Mouse (Mus musculus): ENCODE measurements around the gene Mypn. TPM values are rescaled to one million over a fixed set of nuclear protein-coding genes. Genes with fewer than 3 reads are reported as not detected.

The Mypn gene
- polyA plus RNA-seq, 1 experiment from 2014 or later: 3.8 TPM

DNA sequence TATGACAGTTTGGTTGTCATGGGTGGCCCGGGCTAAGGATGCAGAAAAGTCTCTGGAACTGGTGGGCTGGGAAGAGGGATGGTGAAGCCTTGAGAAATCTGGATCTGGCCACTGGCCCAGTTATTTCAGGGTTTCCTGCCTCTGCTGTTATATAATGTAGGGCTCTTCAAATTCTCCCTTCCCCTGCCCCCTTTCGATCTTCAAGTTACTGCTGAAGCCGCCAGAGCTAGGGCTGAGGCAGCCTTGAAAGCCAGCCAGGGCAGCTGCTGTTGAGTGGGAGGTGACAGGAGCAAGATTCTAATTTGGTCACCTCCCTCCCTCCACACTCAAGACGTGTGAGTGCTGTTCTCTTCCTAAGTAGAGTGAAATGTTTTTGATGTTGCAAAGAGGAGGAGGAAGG lies 46.8 kb downstream of the Mypn start:
- no peaks in the 10 kb centered on the region for H3K36me3 ChIP-seq (ENCODE audit: control insufficient read depth, insufficient read depth, low read length)
- H3K27me3 ChIP-seq (ENCODE audit: control insufficient read depth, insufficient read depth, low read length): no peaks in the 10 kb centered on the region
- H3K27ac ChIP-seq (ENCODE audit: low read depth, low read length): peak overlapping the region; percentile 8
- H3K4me3 ChIP-seq (ENCODE audit: low read depth, low read length): no peak overlapping the region
- peaks cover 22% of the 10 kb centered on the region for H3K4me1 ChIP-seq (ENCODE audit: control insufficient read depth, insufficient read depth, low read length)
- H3K9me3 ChIP-seq (replicated peaks; ENCODE audit: control insufficient read depth, low read length): no peaks in the 10 kb centered on the region
- no peak overlapping the region for H3K9ac ChIP-seq (ENCODE audit: low read depth, low read length)
- WGBS (ENCODE audit: insufficient replicate concordance): 37% methylated on average over 4 of the region's 4 CpGs
- H3K4me2 ChIP-seq: no peak overlapping the region
- ATAC-seq (replicated peaks; ENCODE audit: insufficient number of reproducible peaks, low FRiP score, low TSS enrichment): no peak

DNA sequence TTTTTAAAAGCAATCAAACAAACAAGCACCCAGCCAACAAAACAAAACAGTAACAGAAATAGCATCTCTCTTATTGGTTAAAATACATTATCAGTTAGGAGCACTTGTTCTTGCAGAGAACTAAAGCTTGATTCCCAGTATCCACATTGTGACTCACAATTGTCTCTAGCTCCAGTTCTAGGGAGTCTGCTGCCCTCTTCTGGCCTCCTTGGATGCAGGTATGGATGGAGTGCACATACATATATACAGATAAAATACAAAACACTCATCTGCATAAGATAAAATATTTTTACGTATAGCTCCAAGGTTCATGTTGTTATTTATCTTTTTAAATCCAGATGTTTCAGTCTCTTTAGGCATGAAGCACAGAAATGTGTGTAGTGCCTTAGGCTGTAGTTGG lies 47.4 kb downstream of the Mypn start:
- no peaks in the 10 kb centered on the region for H3K27me3 ChIP-seq (ENCODE audit: control insufficient read depth, insufficient read depth, low read length)
- H3K4me3 ChIP-seq (ENCODE audit: low read depth, low read length): no peak overlapping the region
- 83% methylated on average over 1 of the region's 1 CpGs for WGBS (ENCODE audit: insufficient replicate concordance)
- peaks cover 21% of the 10 kb centered on the region for H3K4me1 ChIP-seq (ENCODE audit: control insufficient read depth, insufficient read depth, low read length)
- no peaks in the 10 kb centered on the region for H3K36me3 ChIP-seq (ENCODE audit: control insufficient read depth, insufficient read depth, low read length)
- no peak overlapping the region for H3K4me2 ChIP-seq
- H3K9me3 ChIP-seq (replicated peaks; ENCODE audit: control insufficient read depth, low read length): no peaks in the 10 kb centered on the region
- H3K9ac ChIP-seq (ENCODE audit: low read depth, low read length): no peak overlapping the region
- H3K27ac ChIP-seq (ENCODE audit: low read depth, low read length): no peak overlapping the region
- no peak for ATAC-seq (replicated peaks; ENCODE audit: insufficient number of reproducible peaks, low FRiP score, low TSS enrichment)

DNA sequence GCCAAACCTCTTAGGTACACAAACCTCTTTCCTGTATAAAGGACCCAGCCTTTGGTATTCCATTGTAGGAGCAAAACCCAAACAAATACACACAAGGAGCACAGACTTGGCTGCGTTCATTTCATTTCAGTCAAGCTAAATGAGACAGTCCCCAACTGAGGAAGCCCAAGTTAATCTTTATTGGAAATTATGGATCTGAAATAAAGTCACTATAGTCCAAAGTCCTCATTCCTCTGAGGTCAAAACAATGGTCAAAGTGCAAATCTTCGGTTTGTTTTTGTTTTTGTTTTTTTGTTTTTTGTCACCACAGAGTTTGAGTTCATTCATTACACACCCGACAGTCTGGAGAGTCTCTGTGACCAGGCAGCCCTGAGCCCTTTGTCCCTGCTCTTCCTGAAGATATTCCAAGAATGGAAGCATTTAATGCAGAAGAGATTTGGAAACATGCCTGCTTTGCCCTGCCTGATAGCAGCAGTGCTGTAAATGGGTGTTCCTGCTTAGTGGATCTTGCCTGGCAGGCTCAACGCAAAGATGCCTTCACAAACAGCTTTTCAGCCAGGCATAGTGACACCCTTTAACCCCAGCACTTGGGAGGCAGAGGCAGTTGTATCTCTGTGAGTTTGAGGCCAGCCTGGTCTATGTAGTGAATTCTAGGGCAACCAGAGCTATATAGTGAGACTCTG lies 47.9 kb downstream of the Mypn start:
- Histone ChIP-seq H3K9me3 (replicated peaks; ENCODE audit: control insufficient read depth, low read length) (no peaks in the 10 kb centered on the region), H3K4me1 (ENCODE audit: control insufficient read depth, insufficient read depth, low read length) (peaks cover 16% of the 10 kb centered on the region), H3K4me3 (ENCODE audit: low read depth, low read length) (no peak overlapping the region), H3K27ac (ENCODE audit: low read depth, low read length) (no peak overlapping the region), H3K4me2 (no peak overlapping the region), H3K9ac (ENCODE audit: low read depth, low read length) (no peak overlapping the region), H3K27me3 (ENCODE audit: control insufficient read depth, insufficient read depth, low read length) (no peaks in the 10 kb centered on the region), H3K36me3 (ENCODE audit: control insufficient read depth, insufficient read depth, low read length) (no peaks in the 10 kb centered on the region)
- 59% methylated on average over 4 of the region's 4 CpGs for WGBS (ENCODE audit: insufficient replicate concordance)
- ATAC-seq (replicated peaks; ENCODE audit: insufficient number of reproducible peaks, low FRiP score, low TSS enrichment): no peak

DNA sequence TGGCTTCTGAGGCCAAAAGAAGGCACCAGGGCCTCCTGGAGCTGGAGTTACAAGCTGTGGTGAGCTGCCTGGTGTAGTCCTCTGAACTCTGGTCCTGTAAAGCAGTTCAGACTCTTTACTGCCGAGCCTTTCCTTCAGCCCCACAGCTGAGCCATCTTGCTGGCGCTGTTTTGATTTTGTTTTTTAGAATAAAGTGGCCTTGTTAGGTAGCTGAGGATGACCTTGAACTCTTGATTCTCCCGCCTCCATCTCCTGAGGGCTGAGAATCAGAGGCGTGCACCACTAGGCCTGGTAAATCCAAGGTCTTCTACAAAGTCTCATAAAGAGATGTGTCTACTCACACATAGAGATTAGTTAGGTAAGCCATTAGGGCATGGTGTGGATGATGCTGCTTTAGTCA lies 49.0 kb downstream of the Mypn start:
- no peaks in the 10 kb centered on the region for H3K27me3 ChIP-seq (ENCODE audit: control insufficient read depth, insufficient read depth, low read length)
- no peak for ATAC-seq (replicated peaks; ENCODE audit: insufficient number of reproducible peaks, low FRiP score, low TSS enrichment)
- no peak overlapping the region for H3K9ac ChIP-seq (ENCODE audit: low read depth, low read length)
- 81% methylated on average over 4 of the region's 4 CpGs for WGBS (ENCODE audit: insufficient replicate concordance)
- no peak overlapping the region for H3K27ac ChIP-seq (ENCODE audit: low read depth, low read length)
- H3K4me2 ChIP-seq: no peak overlapping the region
- H3K36me3 ChIP-seq (ENCODE audit: control insufficient read depth, insufficient read depth, low read length): no peaks in the 10 kb centered on the region
- H3K4me3 ChIP-seq (ENCODE audit: low read depth, low read length): no peak overlapping the region
- H3K4me1 ChIP-seq (ENCODE audit: control insufficient read depth, insufficient read depth, low read length): peaks cover 15% of the 10 kb centered on the region; the same call in 1 of the 2 replicates
- H3K9me3 ChIP-seq (replicated peaks; ENCODE audit: control insufficient read depth, low read length): no peaks in the 10 kb centered on the region

DNA sequence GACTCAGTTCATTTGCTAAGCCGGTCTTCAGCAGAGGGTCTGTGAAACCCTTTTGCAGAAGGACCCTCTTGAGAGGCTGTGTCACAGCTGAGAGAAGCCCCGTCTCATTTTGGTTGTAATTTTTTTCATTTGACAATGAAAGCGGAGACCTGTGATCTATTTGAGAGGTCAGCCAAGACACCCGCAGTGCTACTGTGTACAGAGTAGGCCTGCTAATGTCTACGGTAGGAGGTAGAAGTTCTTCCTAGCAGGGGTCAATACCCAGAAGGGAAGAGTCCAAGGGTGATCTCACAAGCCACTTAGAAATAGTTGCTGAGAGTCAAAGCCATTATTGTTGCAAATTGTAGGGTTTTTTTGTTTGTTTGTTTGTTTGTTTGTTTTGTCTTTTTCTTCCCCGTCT lies 49.5 kb downstream of the Mypn start:
- no peak overlapping the region for H3K4me3 ChIP-seq (ENCODE audit: low read depth, low read length)
- H3K9ac ChIP-seq (ENCODE audit: low read depth, low read length): no peak overlapping the region
- no peak overlapping the region for H3K27ac ChIP-seq (ENCODE audit: low read depth, low read length)
- no peaks in the 10 kb centered on the region for H3K27me3 ChIP-seq (ENCODE audit: control insufficient read depth, insufficient read depth, low read length)
- no peaks in the 10 kb centered on the region for H3K9me3 ChIP-seq (replicated peaks; ENCODE audit: control insufficient read depth, low read length)
- WGBS (ENCODE audit: insufficient replicate concordance): 81% methylated on average over 6 of the region's 6 CpGs
- no peaks in the 10 kb centered on the region for H3K36me3 ChIP-seq (ENCODE audit: control insufficient read depth, insufficient read depth, low read length)
- H3K4me1 ChIP-seq (ENCODE audit: control insufficient read depth, insufficient read depth, low read length): peaks cover 15% of the 10 kb centered on the region; the same call in 1 of the 2 replicates
- ATAC-seq (replicated peaks; ENCODE audit: insufficient number of reproducible peaks, low FRiP score, low TSS enrichment): no peak
- H3K4me2 ChIP-seq: no peak overlapping the region

DNA sequence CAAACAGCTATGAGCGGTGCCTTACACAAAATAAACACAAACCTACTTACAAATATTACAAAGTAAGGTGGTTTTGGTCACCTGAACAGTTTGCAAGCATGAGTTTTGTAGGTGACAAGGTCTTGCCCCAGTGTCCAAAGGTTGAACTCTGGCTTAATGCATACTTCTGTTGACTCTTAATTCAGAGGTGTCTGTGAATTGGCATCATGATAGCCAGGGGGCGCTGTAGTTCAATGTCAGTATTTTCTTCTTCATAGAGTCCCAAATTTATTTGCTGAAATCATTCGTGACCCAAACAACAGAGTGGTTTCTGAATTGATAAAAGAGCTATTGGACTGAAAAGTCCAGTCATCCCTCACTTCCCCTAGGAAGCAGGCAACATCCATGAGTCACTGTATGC lies 50.2 kb downstream of the Mypn start:
- H3K4me1 ChIP-seq (ENCODE audit: control insufficient read depth, insufficient read depth, low read length): peaks cover 15% of the 10 kb centered on the region; the same call in 1 of the 2 replicates
- H3K36me3 ChIP-seq (ENCODE audit: control insufficient read depth, insufficient read depth, low read length): no peaks in the 10 kb centered on the region
- WGBS (ENCODE audit: insufficient replicate concordance): 40% methylated on average over 3 of the region's 3 CpGs
- no peak for ATAC-seq (replicated peaks; ENCODE audit: insufficient number of reproducible peaks, low FRiP score, low TSS enrichment)
- no peaks in the 10 kb centered on the region for H3K27me3 ChIP-seq (ENCODE audit: control insufficient read depth, insufficient read depth, low read length)
- no peak overlapping the region for H3K4me2 ChIP-seq
- no peak overlapping the region for H3K9ac ChIP-seq (ENCODE audit: low read depth, low read length)
- H3K27ac ChIP-seq (ENCODE audit: low read depth, low read length): no peak overlapping the region
- no peaks in the 10 kb centered on the region for H3K9me3 ChIP-seq (replicated peaks; ENCODE audit: control insufficient read depth, low read length)
- H3K4me3 ChIP-seq (ENCODE audit: low read depth, low read length): no peak overlapping the region

DNA sequence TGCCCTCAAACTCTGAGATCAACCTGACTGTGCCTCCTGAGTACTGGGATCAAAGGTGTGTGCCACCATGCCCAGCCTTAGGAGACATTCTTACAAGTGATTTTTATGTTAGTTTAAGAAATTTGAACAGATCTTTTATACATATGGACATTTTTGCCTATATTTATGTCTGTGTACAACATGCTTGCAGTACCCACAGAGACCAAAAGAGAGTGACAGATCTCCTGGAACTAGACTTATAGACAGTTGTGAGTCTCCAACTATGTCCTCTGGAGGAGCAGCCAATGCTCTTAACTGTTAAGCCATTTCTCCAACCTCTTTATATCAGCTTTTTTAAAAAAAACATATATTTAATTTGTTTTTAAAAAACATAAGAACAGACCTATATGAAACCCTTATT lies 51.4 kb downstream of the Mypn start:
- Histone ChIP-seq H3K27ac (ENCODE audit: low read depth, low read length) (no peak overlapping the region), H3K27me3 (ENCODE audit: control insufficient read depth, insufficient read depth, low read length) (no peaks in the 10 kb centered on the region), H3K9ac (ENCODE audit: low read depth, low read length) (no peak overlapping the region), H3K36me3 (ENCODE audit: control insufficient read depth, insufficient read depth, low read length) (no peaks in the 10 kb centered on the region), H3K4me2 (no peak overlapping the region), H3K4me1 (ENCODE audit: control insufficient read depth, insufficient read depth, low read length) (peaks cover 6% of the 10 kb centered on the region; the same call in 1 of the 2 replicates), H3K4me3 (ENCODE audit: low read depth, low read length) (no peak overlapping the region), H3K9me3 (replicated peaks; ENCODE audit: control insufficient read depth, low read length) (no peaks in the 10 kb centered on the region)
- ATAC-seq (replicated peaks; ENCODE audit: insufficient number of reproducible peaks, low FRiP score, low TSS enrichment): no peak

DNA sequence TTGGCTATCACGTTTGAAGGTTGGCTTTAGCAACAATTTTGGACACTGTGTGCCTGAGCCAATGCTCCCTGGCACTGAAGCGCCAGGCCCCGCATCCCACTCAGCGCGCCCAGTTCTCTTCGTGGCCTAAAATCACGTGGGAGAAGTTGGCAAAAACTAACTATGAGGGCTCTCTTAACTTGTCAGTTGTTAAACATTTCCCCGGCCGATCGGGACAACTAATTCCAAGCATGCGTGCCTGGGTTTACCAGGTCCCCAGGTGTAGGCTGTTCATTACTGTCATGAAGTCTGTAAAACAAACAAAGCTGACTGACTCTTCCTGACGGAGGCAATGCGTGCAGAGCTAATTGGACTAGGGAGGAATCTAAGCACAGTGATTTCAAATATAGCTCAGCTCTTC lies 61.1 kb downstream of the Mypn start:
- no peak for ATAC-seq (replicated peaks; ENCODE audit: insufficient number of reproducible peaks, low FRiP score, low TSS enrichment)
- 81% methylated on average over 13 of the region's 13 CpGs for WGBS (ENCODE audit: insufficient replicate concordance)
- Histone ChIP-seq H3K36me3 (ENCODE audit: control insufficient read depth, insufficient read depth, low read length) (no peaks in the 10 kb centered on the region), H3K27ac (ENCODE audit: low read depth, low read length) (no peak overlapping the region), H3K27me3 (ENCODE audit: control insufficient read depth, insufficient read depth, low read length) (no peaks in the 10 kb centered on the region), H3K9ac (ENCODE audit: low read depth, low read length) (no peak overlapping the region), H3K4me2 (no peak overlapping the region), H3K9me3 (replicated peaks; ENCODE audit: control insufficient read depth, low read length) (no peaks in the 10 kb centered on the region), H3K4me1 (ENCODE audit: control insufficient read depth, insufficient read depth, low read length) (no peaks in the 10 kb centered on the region), H3K4me3 (ENCODE audit: low read depth, low read length) (no peak overlapping the region)

DNA sequence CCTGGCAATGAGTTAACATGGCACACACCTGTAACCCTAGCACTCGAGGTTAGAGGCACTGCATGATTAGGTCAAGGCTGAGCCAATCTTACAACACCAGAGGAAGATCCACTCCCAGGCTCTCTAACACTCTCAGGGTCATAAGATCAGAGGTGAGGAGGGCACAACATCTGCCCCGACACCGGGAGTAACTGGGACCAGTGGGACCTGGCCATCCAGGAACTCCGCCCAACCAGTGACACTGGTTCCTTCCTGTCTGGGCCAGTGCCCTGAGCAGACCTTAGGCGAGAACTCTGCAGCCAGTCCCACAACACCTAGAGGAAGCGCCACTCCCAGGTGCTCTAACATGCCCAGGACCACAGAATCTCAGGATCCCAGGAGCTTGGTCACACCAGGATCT lies 67.3 kb downstream of the Mypn start:
- no peaks in the 10 kb centered on the region for H3K9me3 ChIP-seq (replicated peaks; ENCODE audit: control insufficient read depth, low read length)
- H3K27ac ChIP-seq (ENCODE audit: low read depth, low read length): no peak overlapping the region
- no peaks in the 10 kb centered on the region for H3K4me1 ChIP-seq (ENCODE audit: control insufficient read depth, insufficient read depth, low read length)
- no peak overlapping the region for H3K9ac ChIP-seq (ENCODE audit: low read depth, low read length)
- 72% methylated on average over 6 of the region's 6 CpGs for WGBS (ENCODE audit: insufficient replicate concordance)
- no peaks in the 10 kb centered on the region for H3K27me3 ChIP-seq (ENCODE audit: control insufficient read depth, insufficient read depth, low read length)
- H3K36me3 ChIP-seq (ENCODE audit: control insufficient read depth, insufficient read depth, low read length): no peaks in the 10 kb centered on the region
- H3K4me2 ChIP-seq: no peak overlapping the region
- no peak overlapping the region for H3K4me3 ChIP-seq (ENCODE audit: low read depth, low read length)
- no peak for ATAC-seq (replicated peaks; ENCODE audit: insufficient number of reproducible peaks, low FRiP score, low TSS enrichment)

Data from heart, embryonic 11.5 days (tissue).